Mouse (Mus musculus): ENCODE measurements around the gene Sbf2. TPM values are rescaled to one million over a fixed set of nuclear protein-coding genes. Genes with fewer than 3 reads are reported as not detected.

The Sbf2 gene
- polyA plus RNA-seq, 1 experiment from 2014 or later = 24.7 TPM

DNA sequence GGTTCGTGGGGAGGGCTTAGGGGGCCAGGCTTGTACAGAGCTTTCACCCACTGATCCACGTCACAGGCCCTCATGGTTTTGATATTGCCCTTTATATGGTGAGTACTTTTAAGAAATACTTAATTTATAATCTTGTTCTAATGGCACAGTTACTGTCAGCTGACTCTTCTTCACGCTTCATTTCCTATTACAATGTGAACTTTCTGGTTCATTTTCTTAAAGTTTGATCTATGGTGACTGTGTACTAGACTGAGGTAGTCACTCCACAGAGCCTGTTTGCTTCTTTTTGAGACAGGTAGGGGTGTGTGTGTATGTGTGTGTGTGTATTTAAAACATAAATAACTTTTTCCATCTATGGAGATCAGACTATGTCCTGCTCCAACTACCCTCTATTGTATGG, 21.2 kb upstream of the Sbf2 start:
- no peak for ATAC-seq
- Histone ChIP-seq H3K9ac (ENCODE audit: low read depth, low read length) (no peak overlapping the region), H3K27ac (ENCODE audit: low read length) (no peak overlapping the region), H3K9me3 (ENCODE audit: control insufficient read depth, low read length) (no peaks in the 10 kb centered on the region), H3K4me3 (ENCODE audit: low read length) (no peak overlapping the region), H3K4me2 (ENCODE audit: low read depth, low read length) (no peak overlapping the region), H3K36me3 (ENCODE audit: control insufficient read depth, insufficient read depth, low read length) (no peaks in the 10 kb centered on the region), H3K4me1 (ENCODE audit: control insufficient read depth, insufficient read depth, low read length) (peaks cover 6% of the 10 kb centered on the region), H3K27me3 (replicated peaks; ENCODE audit: control insufficient read depth, insufficient read depth, low read length) (no peaks in the 10 kb centered on the region)
- 86% methylated on average over 3 of the region's 3 CpGs for WGBS

DNA sequence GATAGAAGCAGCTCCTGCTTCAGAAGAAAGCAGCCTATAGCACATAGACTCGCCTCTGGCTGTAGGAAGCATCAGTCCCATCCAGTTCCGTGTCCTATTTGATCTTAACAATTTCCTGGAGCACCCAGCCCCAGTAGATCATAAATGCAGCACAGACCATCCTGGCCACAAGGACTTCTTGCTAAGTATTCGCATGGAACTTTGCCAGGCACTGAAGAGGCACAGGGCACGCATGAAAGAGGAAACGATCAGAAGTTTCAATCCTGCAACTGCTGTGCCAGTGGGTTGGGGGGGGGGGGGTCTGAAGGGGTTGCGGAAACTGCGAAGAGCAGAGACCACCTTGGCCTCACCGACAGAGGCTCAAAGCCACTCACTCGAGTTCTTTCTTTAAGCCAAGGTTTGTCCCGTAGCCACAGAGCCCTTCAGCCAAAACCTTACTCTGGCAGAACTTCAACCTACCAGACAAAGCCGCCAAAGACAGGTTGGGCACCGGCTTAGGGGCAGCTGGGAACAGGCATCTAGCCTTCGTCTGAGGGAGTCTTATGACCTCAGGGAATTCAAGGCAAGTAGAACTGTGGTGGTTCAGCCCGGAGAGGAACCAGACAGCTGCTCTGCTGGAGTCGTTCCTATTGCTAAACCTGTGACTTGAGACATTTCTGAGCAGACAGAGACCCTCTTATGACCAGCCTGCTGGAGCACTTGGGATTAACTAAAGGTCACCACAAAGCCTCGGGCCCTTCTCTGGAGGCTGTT, 16.6 kb upstream of the Sbf2 start:
- H3K4me2 ChIP-seq (ENCODE audit: low read depth, low read length) = no peak overlapping the region
- no peaks in the 10 kb centered on the region for H3K36me3 ChIP-seq (ENCODE audit: control insufficient read depth, insufficient read depth, low read length)
- ATAC-seq = no peak
- no peaks in the 10 kb centered on the region for H3K9me3 ChIP-seq (ENCODE audit: control insufficient read depth, low read length)
- peaks cover 7% of the 10 kb centered on the region; the same call in 1 of the 2 replicates for H3K27me3 ChIP-seq (replicated peaks; ENCODE audit: control insufficient read depth, insufficient read depth, low read length)
- H3K9ac ChIP-seq (ENCODE audit: low read depth, low read length) = no peak overlapping the region
- peaks cover 30% of the 10 kb centered on the region for H3K4me1 ChIP-seq (ENCODE audit: control insufficient read depth, insufficient read depth, low read length)
- no peak overlapping the region for H3K27ac ChIP-seq (ENCODE audit: low read length)
- WGBS = 80% methylated on average over 16 of the region's 16 CpGs
- no peak overlapping the region for H3K4me3 ChIP-seq (ENCODE audit: low read length)

DNA sequence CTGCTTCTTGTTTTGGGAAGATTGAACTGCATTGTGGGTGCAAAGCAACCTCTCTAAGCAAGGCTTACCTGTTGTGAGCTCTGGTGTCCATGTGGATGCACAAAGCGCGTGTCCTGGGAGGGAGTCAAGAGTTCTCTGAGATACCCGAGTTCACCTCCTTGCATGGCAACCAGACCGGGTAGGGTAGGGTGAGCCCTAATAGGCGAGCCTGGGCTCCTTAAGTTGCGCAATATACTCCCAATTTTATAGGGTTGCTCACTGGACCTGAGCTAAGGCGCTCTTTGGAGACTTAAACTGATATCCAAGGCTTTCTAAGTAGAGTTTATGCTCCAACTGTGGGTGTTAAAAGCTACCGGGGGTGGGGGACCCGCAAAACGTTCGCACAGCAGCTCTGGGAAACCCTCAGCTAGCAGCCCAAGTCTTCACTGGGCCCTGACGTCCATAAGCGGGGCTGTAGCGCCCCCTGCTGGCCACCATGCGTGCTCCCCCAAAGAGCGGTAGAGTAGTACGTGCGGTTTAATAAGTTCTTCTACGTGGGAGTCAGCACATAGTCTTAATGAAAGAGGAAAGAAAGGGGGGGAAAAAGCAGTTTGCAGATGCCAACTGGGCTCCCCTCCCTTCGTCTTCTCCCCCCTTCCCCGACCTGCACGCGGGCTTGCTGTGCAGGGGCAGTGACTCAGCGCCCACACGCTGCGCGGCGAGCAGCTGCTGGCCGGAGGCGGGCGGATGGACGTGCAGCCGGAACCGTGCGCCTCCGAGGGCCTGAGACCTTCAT, 15.4 kb upstream of the Sbf2 start:
- 4% methylated on average over 33 of the region's 36 CpGs for WGBS
- peak; percentile 86 for ATAC-seq
- Histone ChIP-seq H3K4me3 (ENCODE audit: low read length) (peak overlapping the region; percentile 51), H3K27me3 (replicated peaks; ENCODE audit: control insufficient read depth, insufficient read depth, low read length) (peaks cover 13% of the 10 kb centered on the region; the same call in 1 of the 2 replicates), H3K4me2 (ENCODE audit: low read depth, low read length) (peak overlapping the region; percentile 81), H3K4me1 (ENCODE audit: control insufficient read depth, insufficient read depth, low read length) (peaks cover 34% of the 10 kb centered on the region), H3K9ac (ENCODE audit: low read depth, low read length) (peak overlapping the region; percentile 69), H3K27ac (ENCODE audit: low read length) (no peak overlapping the region), H3K9me3 (ENCODE audit: control insufficient read depth, low read length) (no peaks in the 10 kb centered on the region), H3K36me3 (ENCODE audit: control insufficient read depth, insufficient read depth, low read length) (no peaks in the 10 kb centered on the region)

DNA sequence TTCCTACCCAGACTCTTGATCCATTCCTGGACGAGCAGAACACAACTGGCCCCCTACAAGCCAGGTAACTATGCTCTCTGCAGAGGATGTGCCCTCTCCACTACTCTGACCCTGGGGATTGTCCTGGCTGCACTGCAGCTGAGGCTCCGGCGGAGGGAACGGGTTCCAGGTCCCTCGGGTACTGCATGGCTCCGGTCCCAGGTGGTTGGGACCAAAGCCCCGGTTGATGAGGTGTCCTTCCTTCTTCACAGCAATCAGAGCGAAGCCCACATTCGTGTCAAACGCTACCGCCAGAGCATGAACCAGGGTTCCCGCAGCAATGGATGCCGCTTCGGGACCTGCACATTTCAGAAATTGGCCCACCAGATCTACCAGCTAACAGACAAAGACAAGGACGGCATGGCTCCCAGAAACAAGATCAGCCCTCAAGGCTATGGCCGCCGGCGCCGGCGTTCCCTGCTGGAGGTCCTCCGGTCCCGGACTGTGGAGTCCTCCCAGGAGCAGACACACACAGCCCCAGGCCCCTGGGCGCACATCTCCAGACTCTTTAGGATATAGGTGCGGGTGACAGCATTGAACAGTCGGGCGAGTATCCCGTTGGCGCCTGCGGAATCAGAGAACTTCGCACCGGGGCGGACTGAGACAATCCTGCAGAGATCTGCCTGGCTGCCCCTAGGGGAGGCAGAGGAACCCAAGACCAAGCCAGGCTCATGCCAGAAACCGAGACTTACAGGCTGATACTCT, 14.1 kb upstream of the Sbf2 start:
- Histone ChIP-seq H3K9ac (ENCODE audit: low read depth, low read length) (peak overlapping the region; percentile 69), H3K4me3 (ENCODE audit: low read length) (peak overlapping the region; percentile 63), H3K27me3 (replicated peaks; ENCODE audit: control insufficient read depth, insufficient read depth, low read length) (peaks cover 13% of the 10 kb centered on the region; the same call in 1 of the 2 replicates), H3K9me3 (ENCODE audit: control insufficient read depth, low read length) (no peaks in the 10 kb centered on the region), H3K4me2 (ENCODE audit: low read depth, low read length) (peak overlapping the region; percentile 97), H3K36me3 (ENCODE audit: control insufficient read depth, insufficient read depth, low read length) (no peaks in the 10 kb centered on the region), H3K27ac (ENCODE audit: low read length) (no peak overlapping the region), H3K4me1 (ENCODE audit: control insufficient read depth, insufficient read depth, low read length) (peaks cover 34% of the 10 kb centered on the region)
- 1% methylated on average over 33 of the region's 33 CpGs for WGBS
- ATAC-seq = no peak

DNA sequence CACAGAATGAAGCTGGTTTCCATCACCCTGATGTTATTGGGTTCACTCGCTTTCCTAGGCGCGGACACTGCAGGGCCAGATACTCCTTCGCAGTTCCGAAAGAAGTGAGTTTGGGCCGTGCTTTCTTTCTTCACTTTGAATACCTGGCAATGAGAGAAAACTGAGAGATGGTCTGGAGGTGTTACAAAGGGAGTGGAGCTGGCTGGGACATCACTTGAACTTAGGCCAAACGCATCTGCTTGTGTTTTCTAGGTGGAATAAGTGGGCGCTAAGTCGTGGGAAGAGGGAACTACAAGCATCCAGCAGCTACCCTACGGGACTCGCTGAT, 13.5 kb upstream of the Sbf2 start:
- peak overlapping the region; percentile 69 for H3K9ac ChIP-seq (ENCODE audit: low read depth, low read length)
- H3K36me3 ChIP-seq (ENCODE audit: control insufficient read depth, insufficient read depth, low read length) = no peaks in the 10 kb centered on the region
- peak overlapping the region; percentile 63 for H3K4me3 ChIP-seq (ENCODE audit: low read length)
- peaks cover 34% of the 10 kb centered on the region for H3K4me1 ChIP-seq (ENCODE audit: control insufficient read depth, insufficient read depth, low read length)
- no peak overlapping the region for H3K27ac ChIP-seq (ENCODE audit: low read length)
- WGBS = 2% methylated on average over 11 of the region's 11 CpGs
- H3K9me3 ChIP-seq (ENCODE audit: control insufficient read depth, low read length) = no peaks in the 10 kb centered on the region
- ATAC-seq = no peak
- H3K4me2 ChIP-seq (ENCODE audit: low read depth, low read length) = peak overlapping the region; percentile 97
- H3K27me3 ChIP-seq (replicated peaks; ENCODE audit: control insufficient read depth, insufficient read depth, low read length) = peaks cover 13% of the 10 kb centered on the region; the same call in 1 of the 2 replicates

DNA sequence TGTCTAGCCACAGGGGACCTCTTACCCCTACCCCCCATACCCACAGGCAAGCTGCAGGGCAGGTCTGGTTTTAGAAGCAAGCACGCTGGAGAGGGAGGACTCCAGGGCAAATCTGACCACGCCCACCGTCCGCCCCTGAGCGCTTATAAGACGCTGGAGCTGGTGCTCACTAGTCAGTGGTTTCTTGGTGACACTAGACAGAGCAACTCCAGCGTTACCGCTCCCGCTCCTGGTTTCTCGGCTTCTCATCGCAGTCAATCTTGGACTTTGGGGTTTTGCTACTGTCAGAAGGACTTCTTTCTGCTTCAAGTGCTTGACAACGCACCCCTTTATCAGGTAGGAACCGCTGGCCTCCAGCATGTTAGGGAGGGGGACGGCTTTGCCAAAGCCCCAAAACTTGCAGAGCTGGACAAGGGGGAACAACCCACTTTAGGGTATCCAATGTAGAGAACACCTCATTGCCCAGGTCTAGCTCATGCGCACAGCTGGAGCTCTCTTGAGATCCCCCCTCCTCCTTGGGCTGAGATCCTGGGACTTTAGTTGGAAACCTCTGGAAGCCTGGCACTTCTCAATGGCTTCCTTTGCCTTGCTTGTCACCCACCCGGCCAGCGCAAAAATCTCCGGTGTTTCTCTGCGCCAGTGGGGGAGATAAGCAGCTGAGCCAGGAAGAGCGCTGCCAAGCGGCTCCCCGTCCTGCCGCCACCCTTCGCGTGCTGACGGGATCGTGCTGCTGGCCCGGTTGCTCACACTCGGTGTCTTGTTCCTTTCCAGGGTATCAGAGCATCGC, 13.0 kb upstream of the Sbf2 start, which contains the start of gene Adm:
Gene Adm, plus strand, starts transcription at position 176 of the 787 bp plus-strand sequence.
- H3K4me1 ChIP-seq (ENCODE audit: control insufficient read depth, insufficient read depth, low read length) = peaks cover 34% of the 10 kb centered on the region
- H3K4me2 ChIP-seq (ENCODE audit: low read depth, low read length) = peak within 1 kb of the TSS; percentile 97
- peak; percentile 63 for ATAC-seq
- WGBS = under 1% methylated on average over 30 of the region's 30 CpGs
- no peaks in the 10 kb centered on the region for H3K9me3 ChIP-seq (ENCODE audit: control insufficient read depth, low read length)
- peak within 1 kb of the TSS; percentile 69 for H3K9ac ChIP-seq (ENCODE audit: low read depth, low read length)
- H3K4me3 ChIP-seq (ENCODE audit: low read length) = peak within 1 kb of the TSS; percentile 63
- no peaks in the 10 kb centered on the region for H3K36me3 ChIP-seq (ENCODE audit: control insufficient read depth, insufficient read depth, low read length)
- peaks cover 13% of the 10 kb centered on the region; the same call in 1 of the 2 replicates for H3K27me3 ChIP-seq (replicated peaks; ENCODE audit: control insufficient read depth, insufficient read depth, low read length)
- no peak within 1 kb of the TSS for H3K27ac ChIP-seq (ENCODE audit: low read length)

DNA sequence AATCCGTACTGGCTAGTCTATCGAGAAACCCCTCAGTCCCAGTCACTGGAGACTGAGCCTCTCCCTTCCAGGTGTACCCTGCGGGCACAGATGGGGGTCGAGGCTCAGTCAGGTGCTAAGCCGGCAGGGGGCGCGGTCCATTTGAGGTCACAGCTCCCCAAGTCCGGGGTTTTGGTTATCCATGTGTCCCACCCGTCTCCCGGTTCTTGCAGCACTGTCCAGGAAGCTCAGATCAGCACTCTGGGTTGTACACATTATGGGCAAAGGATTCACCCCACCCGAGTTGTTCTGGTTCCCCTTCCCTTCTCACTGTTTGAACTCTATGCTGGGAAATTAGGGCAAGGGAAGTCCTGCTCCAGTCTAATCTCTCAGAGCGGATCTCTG, 12.4 kb upstream of the Sbf2 start:
- H3K9ac ChIP-seq (ENCODE audit: low read depth, low read length) = peak overlapping the region; percentile 69

DNA sequence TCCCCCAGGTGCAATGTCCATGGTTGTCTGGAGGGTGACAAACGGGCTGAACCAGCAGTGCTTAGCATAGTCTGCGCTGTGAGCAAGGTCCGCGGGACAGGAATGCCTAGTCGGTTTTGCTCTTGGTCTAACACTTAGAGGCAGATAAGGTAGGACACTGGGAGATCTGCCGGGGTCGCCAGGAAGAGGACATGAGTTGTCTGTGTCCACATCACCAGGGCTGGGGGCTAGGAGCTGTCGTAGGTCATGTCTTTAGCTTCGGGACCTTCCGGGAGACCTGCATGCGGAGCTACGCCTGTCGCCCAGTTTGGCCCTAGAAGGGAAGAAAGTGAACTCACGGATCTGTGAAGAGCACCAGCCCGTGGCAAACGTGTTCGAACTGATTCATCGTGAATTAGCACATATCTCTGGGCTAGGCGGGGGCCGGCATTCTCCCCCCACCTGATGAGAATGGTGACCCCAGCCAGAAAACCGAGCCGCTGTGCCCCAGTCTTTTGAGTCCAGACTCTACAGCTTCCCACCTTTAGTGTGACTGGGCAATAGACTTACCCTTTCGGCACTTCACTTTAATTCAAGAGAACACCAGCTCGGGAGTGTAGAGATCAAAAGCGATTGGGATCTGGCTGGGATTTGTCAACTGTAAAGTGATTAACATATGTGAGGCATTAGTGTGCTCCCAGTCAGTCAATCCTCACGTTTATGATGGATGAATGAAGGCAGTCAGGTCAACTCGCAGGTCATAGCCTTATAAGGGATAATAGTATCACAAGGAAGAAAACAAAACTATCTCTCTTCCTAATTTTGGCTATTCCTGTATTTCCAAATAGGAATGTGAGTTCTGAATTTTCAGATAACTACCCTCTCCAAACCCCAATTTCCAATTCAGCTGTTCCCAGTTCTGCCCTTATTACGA, 11.7 kb upstream of the Sbf2 start:
- WGBS = 12% methylated on average over 28 of the region's 28 CpGs
- no peak for ATAC-seq
- peak overlapping the region; percentile 63 for H3K4me3 ChIP-seq (ENCODE audit: low read length)

More for the DNA sequence above, 12.4 kb upstream of the Sbf2 start:
- no peak overlapping the region for H3K27ac ChIP-seq (ENCODE audit: low read length)
- no peaks in the 10 kb centered on the region for H3K36me3 ChIP-seq (ENCODE audit: control insufficient read depth, insufficient read depth, low read length)
- peaks cover 34% of the 10 kb centered on the region for H3K4me1 ChIP-seq (ENCODE audit: control insufficient read depth, insufficient read depth, low read length)
- no peaks in the 10 kb centered on the region for H3K9me3 ChIP-seq (ENCODE audit: control insufficient read depth, low read length)
- ATAC-seq = peak; percentile 2; the same call in 1 of the 2 replicates
- peak overlapping the region; percentile 97 for H3K4me2 ChIP-seq (ENCODE audit: low read depth, low read length)
- H3K4me3 ChIP-seq (ENCODE audit: low read length) = peak overlapping the region; percentile 63
- H3K27me3 ChIP-seq (replicated peaks; ENCODE audit: control insufficient read depth, insufficient read depth, low read length) = peaks cover 13% of the 10 kb centered on the region; the same call in 1 of the 2 replicates
- WGBS = 3% methylated on average over 12 of the region's 12 CpGs

More for the DNA sequence above, 11.7 kb upstream of the Sbf2 start:
- Histone ChIP-seq H3K9ac (ENCODE audit: low read depth, low read length) (peak overlapping the region; percentile 45; the same call in 1 of the 2 replicates), H3K9me3 (ENCODE audit: control insufficient read depth, low read length) (no peaks in the 10 kb centered on the region), H3K27me3 (replicated peaks; ENCODE audit: control insufficient read depth, insufficient read depth, low read length) (peaks cover 13% of the 10 kb centered on the region; the same call in 1 of the 2 replicates), H3K27ac (ENCODE audit: low read length) (no peak overlapping the region), H3K4me1 (ENCODE audit: control insufficient read depth, insufficient read depth, low read length) (peaks cover 34% of the 10 kb centered on the region), H3K36me3 (ENCODE audit: control insufficient read depth, insufficient read depth, low read length) (no peaks in the 10 kb centered on the region), H3K4me2 (ENCODE audit: low read depth, low read length) (peak overlapping the region; percentile 97)
